Mouse (Mus musculus): ENCODE results near the gene Rbfox3.
A peak's percentile ranks its signal among the peaks of the same experiment; 100 is the strongest.

The Rbfox3 gene

GRCm38 (mm10) chr11:118758277-118758990 lies 153.0 kb downstream of the Rbfox3 start:
- no peak for DNase-seq (ENCODE audit: low spot score)

GRCm38 (mm10) chr11:118757488-118757887 lies 153.9 kb downstream of the Rbfox3 start:
- DNase-seq (ENCODE audit: low spot score), result no peak

GRCm38 (mm10) chr11:118755003-118755402 lies 156.4 kb downstream of the Rbfox3 start:
- DNase-seq (ENCODE audit: low spot score), result no peak

GRCm38 (mm10) chr11:118754535-118754934 lies 156.9 kb downstream of the Rbfox3 start:
- no peak for DNase-seq (ENCODE audit: low spot score)

GRCm38 (mm10) chr11:118751879-118752616 lies 159.3 kb downstream of the Rbfox3 start:
- peak; percentile 50 for DNase-seq (ENCODE audit: low spot score)

- no peak for DNase-seq (ENCODE audit: low spot score)
Measured at GRCm38 (mm10) chr11:118750745-118751330, 160.6 kb downstream of the Rbfox3 start.

GRCm38 (mm10) chr11:118749541-118749940 lies 161.9 kb downstream of the Rbfox3 start:
- no peak for DNase-seq (ENCODE audit: low spot score)

- DNase-seq (ENCODE audit: low spot score), result peak; percentile 20
Measured at GRCm38 (mm10) chr11:118748622-118749021, 162.8 kb downstream of the Rbfox3 start.

GRCm38 (mm10) chr11:118745279-118745678 lies 166.1 kb downstream of the Rbfox3 start:
- DNase-seq (ENCODE audit: low spot score), result no peak

- no peak for DNase-seq (ENCODE audit: low spot score)
Measured at GRCm38 (mm10) chr11:118744782-118745181, 166.6 kb downstream of the Rbfox3 start.

- DNase-seq (ENCODE audit: low spot score), result no peak
Measured at GRCm38 (mm10) chr11:118742762-118743161, 168.6 kb downstream of the Rbfox3 start.

- no peak for DNase-seq (ENCODE audit: low spot score)
Measured at GRCm38 (mm10) chr11:118741262-118741661, 170.1 kb downstream of the Rbfox3 start.

GRCm38 (mm10) chr11:118740001-118740400 lies 171.4 kb downstream of the Rbfox3 start:
- peak; percentile 56 for DNase-seq (ENCODE audit: low spot score)

GRCm38 (mm10) chr11:118738855-118739832 lies 172.3 kb downstream of the Rbfox3 start:
- peak; percentile 72 for DNase-seq (ENCODE audit: low spot score)

- no peak for DNase-seq (ENCODE audit: low spot score)
Measured at GRCm38 (mm10) chr11:118738323-118738722, 173.1 kb downstream of the Rbfox3 start.

GRCm38 (mm10) chr11:118737821-118738220 lies 173.6 kb downstream of the Rbfox3 start:
- no peak for DNase-seq (ENCODE audit: low spot score)

GRCm38 (mm10) chr11:118736993-118737392 lies 174.4 kb downstream of the Rbfox3 start:
- DNase-seq (ENCODE audit: low spot score), result no peak

GRCm38 (mm10) chr11:118731655-118732054 lies 179.7 kb downstream of the Rbfox3 start:
- DNase-seq (ENCODE audit: low spot score), result no peak

GRCm38 (mm10) chr11:118729373-118729772 lies 182.0 kb downstream of the Rbfox3 start:
- no peak for DNase-seq (ENCODE audit: low spot score)

- DNase-seq (ENCODE audit: low spot score), result no peak
Measured at GRCm38 (mm10) chr11:118728797-118729196, 182.6 kb downstream of the Rbfox3 start.

GRCm38 (mm10) chr11:118728083-118728551 lies 183.3 kb downstream of the Rbfox3 start:
- DNase-seq (ENCODE audit: low spot score), result no peak

- no peak for DNase-seq (ENCODE audit: low spot score)
Measured at GRCm38 (mm10) chr11:118726430-118726829, 185.0 kb downstream of the Rbfox3 start.
